Mouse (Mus musculus) thymus, adult 18-20 months (tissue): ENCODE measurements at regions not wholly inside any gene's neighbourhood (a gene's known extent, or its start where the extent isn't known, plus 50 kb on each side); places are given as distances from the start of the nearest gene placed in this dataset.

Source experiments
- DNase-seq, 2 experiments: peaks; one replicate each; pipeline ENCODE4 v3.0.0; 2022; ENCODE audit warnings: mixed read lengths in 2 of 2

DNA sequence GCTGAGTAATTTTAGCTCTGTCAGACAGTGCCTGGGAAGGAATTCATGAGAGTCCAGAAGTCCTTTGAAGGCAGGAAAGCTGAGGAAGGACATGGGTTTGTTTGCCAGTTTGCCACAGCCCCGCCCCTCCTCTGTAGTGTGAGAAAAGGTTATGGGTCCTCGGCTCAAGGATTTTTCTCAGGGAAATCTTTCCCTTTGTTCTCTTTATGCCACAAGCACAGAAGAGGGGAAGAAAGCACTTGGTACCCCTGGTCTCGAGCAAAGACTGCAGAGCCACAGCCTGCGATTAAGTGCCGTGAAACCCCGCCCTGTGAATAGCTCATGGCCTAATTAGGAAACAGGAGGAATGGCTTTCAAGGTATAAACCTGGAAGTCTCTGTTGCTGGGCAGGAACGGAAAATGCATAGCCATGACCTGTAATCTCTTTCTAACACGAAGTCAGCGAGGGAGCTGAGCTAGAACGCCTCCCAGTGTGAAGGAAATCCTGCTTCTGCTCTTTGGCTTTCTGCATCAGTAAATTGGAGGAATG lies 166.1 kb upstream of the Tars start:
- DNase-seq: no peak

DNA sequence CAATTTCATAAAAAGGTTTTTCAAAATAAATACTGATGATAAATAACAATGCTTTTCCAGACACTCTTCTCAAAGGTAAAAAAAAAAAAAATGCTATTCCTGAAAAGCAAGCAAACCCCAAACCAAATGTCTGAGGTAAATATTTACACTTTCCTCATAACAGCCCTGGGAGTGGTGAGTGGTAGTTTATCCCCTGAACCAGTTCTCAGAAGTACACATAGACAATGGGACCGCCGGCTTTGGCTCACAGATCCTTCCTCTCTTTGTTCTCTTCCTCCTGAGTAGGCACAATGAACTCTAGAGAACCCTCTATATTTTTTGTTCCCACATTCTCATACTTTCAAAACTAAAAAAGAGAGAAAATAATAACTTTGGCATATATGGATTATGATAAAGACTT lies 153.1 kb upstream of the Tars start:
- no peak for DNase-seq

DNA sequence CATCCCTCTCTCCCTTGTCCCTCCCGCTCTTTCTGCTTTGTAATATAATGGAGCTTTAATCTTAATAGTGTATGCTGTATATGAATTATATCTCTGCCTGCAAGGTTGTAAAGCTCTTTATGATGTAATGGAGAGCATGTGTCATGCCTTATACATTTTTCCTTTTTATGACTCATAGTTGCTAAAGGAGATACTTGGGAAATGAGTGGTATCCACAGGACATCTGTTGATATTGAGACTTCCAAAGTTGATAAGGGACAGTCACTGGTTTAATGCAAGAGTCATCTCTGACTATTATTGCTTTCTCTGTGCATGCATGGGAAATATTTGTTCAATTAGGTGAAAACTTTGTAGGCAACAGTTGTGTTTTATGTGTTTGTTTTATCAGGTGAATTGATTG lies 152.6 kb upstream of the Tars start:
- no peak for DNase-seq

DNA sequence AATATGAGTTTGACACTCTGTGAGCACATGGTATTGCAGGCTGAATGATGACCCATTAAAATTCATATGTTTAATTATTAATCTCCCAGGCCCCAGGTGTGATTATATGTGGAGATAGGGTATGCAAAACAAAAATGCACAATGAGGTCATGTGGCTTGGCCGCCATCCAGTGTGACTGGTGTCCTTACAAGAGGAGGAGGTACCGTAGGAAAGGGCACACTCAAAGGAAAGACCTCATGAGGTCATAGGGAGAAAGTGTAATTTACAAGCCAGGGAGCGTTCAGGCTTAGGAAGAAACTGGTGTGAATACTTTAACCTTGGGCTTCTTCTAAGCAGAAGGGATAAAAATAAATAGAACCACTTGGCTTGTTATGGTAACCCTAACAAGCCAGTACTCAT lies 140.0 kb upstream of the Tars start:
- DNase-seq: no peak

DNA sequence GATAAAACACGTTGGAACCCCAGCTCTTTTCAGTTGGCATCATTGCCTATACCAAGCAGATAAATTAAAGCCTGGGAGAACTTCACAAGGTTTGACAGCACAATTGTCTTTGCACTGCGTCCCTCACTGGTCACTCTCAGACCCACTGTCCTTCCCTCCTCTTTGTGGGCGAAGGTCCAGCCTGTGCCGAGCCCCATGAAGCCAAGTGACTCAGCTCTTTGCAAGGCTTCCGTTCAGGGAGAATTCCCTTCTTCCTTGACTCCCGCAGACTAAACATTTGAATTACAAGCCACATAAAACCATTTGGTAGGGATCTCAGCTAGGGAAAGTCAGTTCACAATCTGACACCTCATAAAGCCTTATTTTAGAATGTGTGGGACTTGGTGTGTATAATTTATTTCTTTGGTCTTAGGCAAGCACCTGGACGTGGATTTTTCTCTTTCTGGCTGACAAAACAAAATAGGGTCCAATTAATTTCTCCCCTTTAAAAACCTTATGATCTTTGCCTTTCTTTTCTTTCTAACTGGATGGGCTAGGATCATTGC lies 136.7 kb upstream of the Tars start:
- no peak for DNase-seq

DNA sequence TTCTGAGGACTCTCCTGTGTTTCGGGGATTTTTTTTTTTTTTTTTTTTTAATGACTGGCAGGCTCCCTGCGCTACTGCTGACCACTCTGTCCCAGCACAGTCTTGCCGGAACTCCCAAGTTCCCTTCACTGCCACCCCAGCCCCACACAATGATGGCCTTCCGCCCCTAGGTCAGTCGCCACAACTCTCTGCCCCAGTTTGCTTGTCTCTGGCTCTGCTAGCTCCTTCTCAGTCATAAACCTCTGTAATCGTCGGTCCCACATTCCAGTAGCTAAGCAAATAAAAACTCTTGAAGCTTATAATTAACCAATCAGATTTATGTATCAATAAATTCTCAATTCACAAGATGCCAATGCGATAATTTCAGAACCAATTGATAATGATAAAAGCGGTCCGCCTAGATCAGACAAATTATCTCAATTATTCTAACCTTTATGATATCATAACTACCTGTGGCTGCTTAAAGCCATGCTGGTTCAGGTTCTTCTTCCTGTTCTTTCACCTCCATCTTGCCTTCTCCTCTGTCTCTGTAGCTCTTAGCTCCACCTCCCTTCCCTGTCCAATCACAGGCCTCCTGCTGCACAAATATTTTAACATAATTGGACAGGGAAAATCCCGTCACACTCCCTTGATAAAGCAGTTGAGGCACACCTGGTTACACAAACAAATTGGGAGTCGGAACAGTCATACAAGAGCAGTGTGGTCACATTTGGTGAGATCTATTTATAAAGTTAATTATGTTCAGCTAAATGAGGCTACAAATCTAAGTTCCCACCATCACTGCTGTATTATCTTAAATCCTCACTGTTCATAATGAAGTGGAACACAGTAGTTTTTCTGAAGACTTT lies 135.2 kb upstream of the Tars start:
- DNase-seq: no peak

DNA sequence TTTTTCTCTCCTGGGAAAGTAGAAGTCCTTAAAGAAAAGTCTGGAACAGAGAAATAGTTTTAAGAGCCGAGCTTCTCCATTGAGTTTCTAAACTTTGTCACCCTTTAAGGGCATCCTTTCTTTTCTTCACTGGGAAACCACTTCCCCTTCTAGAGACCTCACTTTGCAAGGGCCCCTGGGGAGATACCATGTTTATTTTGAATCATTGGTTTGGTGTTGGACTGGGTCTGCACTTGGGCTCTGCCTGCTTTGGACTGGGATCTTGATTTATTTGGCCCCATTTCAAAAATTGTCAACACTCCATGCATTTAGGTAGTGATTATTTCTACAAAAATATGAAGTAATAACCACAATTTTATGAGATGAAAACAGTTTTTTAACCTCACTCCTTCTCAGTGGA lies 134.2 kb upstream of the Tars start:
- DNase-seq: no peak

DNA sequence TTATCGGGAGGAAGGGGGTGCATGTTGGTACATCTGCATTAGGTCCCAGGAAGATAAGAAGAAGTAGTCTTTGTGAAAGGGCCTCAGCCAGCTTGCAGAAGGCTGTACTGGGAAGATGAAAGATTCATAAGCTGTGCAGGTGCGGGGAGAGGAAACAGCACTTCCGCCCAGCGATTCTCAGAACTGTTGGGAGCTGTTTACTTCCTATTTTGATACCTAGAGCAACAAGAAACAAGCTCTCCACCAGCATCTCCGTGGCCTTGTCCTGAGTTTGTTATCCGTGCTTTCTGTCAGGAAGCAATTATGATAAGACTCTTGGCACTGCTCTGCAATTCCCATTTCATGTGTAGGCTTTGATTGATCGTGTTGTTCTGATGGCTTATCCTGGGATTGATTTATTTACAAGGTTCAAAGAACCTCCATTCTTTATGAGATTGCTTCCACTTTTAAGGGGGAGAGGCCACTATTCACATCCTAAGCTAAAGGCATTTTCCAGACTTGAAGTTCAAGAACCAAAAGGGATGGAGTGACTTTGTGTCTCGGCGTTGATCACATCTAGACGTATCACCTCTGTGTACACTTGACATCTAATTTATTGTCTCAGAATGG lies 133.6 kb upstream of the Tars start:
- peak; percentile 62 to 74 for DNase-seq

DNA sequence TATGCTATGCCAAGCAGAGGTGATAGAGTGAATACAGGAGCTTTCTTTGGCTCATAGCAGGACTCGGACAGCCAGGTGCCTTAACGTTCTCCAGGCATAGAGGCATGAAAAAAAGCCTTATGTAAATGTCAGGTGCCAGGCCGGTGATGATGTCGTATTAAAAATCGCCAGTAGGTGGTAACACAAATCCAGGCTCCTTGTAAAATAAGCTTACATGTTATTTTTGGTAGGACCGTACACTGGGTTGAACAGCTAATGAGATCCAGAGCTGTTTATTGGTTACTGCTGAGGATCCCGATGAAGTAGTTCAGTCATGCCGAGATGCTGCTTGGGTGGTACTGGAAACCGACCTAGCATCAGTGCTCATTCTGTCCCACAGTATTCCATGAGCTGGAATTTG lies 133.1 kb upstream of the Tars start:
- peak in 1 of 2 experiments; percentile 18 for DNase-seq

DNA sequence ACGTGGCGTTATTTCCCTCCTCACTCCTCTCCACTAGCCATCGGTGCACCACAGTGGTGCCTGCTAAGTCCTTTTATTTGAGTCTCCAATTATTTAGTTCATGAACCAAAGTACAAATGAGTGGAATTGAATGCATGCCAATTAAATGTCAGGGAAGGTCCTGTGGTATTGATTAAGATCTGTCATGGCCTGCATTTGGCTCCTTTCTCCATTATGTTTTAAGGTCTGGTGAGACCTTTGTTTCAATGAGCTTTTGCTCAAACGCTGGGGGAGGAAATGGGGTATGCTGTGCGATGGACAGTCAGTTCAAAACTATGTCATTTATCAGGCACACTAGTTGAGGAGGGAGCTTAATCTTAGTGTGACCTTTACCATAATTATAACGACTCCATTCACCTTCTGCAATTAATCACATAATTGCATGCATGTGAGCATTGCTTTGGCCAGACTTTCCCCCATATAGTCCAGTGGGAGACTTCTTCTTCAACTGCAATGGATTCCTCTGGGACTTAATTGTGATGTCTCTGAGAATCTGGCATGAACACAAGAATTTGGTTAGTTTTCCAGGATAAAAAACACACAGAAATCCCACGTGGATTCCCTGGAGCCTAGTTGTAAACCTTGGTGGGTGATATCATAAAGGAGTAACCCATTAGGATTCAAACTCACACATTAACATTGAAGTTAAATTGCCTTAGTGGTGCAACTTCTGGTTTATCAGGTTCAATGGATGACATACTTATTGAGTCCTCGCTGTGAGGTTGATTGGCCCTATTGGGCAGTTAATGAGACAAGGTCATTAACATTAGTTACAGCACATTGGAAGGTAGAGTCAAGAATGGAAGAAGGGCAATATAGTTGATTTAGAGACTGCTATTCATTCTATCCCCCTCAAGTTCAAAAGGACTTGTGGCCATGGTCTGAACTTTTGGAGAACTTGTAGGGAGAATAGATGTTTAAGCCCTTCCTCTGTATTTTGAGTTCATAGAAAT lies 130.7 kb upstream of the Tars start:
- DNase-seq: no peak

DNA sequence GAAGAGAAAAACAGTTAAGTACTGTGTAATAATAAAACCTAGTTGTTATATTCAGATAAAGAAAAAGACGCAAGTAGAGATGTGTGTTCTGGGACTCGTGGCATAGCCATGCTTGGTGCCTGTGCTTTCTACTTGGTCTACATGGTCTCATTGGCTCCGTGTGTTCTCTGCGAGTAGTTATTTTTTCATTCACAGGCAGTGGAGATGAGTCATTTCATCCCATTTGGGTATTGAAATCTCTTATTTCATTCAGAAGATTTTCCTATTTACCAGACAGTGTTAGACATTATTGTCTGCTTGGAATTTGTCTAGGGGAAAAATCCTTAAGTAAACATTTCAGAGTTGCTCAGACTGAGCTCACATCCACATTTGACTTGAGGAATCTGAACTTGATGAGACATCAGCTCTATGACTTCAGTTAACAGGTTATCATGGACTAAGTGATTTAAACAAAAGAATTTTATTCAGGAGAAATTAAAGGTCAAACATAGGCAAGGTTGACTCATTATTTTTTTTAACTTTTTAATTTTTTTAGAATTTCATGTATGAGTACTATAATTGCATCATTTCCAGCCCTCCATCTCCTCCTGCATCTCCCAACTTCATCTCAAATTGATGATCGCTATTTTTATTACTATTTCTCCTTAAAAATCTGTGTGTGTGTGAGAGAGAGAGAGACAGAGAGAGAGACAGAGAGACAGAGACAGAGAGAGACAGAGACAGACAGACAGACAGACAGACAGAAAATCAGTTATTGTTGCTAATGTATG lies 125.1 kb upstream of the Tars start:
- no peak for DNase-seq

DNA sequence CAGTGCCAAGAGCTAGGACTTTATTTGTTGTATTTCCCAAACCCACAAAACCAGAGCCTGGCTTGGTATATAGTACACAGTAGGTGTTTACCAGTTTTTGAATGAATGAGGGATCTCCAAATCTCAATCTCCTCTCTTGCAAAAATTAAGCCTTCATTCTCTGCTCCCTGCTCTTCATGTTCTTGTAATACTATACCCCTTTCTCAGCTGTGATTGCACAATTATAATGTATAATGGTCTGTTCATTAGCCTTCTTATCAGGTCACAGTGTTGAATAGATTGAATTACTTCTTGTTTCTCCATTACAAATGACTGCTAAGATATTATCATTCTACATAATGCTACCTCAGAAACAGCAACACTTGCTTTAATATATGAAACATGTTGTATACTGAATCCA lies 119.1 kb upstream of the Tars start:
- DNase-seq: no peak

DNA sequence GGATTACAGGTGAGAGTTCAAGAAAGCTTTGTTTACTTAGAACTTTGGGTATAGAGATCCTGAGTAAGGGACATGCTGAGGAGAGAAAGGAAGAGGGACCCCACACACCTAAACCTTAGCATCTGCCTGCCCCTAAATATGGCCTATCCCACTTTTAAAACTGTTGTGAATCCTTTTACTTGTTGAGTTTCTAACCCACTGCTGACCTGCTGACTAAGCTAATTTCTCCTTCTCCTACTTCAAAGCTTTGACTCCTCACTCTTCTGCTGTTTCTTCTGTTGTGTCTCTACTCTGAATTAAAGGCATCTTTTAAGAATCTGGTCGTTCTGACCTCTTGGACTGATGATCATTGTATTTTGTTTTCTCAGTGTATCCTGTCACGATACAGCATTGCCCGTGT lies 118.4 kb upstream of the Tars start:
- no peak for DNase-seq

DNA sequence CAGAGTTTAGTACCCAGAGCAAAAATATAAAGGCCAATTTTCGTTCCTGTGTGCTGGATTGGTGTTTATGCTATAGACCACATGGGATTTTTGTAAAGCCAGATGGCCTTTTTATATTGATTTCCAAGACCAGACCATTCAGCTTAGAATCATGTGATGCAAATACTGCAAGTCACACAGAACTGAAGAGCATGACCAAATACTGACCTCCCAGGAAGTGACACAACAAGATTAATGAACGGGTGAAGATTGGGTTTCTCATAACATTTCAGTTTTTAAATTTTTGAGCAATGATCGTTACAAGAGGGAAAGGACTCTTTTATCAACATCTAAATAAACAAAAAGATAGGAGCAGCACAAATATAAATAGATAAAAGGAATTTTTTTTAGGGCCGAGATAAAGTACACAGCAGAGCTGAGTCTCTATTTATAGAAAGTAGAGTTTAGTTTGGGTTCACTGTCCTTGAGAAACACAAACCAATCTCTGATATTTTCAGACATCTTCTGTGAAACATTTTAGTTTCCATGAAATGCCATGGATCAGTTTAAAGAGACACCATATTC lies 105.7 kb upstream of the Tars start:
- DNase-seq: no peak

DNA sequence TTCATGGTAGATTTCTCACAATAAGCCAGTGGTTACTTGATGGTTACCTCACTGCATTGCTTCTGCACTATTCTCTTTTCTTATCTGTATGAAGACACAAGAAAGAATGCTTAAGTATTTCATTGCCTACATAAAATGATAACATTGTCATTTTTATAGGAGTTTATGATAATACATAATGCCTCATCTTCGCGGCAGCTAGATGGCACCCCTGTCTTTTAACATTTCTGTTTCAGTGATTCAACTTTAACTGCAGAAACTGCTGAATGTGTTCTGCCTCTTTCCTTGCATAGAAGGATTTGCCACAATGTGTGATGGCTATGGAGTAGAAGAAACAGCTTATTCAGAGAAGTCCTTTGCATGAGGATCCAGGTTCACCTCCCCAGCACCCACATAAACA lies 97.0 kb upstream of the Tars start:
- DNase-seq: no peak

DNA sequence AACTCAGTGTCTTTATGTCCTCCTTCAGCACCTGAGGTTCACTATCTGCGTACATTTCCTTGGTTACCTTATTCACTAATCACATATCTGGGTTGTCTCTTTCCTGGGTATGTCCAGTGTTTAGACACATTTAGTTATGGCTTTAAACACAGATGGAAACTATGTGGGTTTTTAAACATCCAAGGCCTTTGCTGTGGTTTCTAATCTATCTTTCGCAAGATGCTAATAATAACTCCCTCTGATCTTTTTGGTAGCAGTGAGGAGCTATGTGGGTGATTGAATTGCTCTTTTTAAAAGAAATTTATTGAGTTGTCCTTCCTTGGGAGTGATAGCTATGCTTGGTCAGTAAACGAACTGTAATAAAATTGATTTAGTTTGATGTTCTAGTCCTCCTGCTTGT lies 89.7 kb upstream of the Tars start:
- no peak for DNase-seq

DNA sequence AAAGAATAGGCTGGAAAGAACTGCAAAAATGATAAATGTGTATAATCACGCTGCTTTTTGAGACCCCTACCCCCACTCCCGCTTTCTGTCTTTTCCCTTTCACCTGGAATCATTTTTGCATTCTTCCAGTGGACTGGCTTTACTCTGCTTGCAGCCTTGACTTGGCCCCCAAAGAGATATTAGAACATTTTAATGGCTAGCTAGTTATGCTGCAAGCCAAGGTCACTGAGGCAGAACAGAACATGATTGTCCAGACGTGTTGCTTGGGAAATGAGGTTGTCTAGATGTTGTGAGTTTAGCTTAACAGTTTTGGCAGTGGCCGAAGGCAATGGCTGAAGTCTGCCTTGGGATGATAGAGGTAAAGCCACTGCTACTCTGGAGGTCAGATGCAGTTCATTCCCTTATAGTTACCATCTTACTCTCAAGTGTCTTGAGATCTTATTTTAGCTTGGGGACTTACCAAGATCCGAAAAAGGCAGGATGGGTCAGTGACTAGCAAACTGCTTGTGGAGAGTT lies 87.9 kb upstream of the Tars start:
- no peak for DNase-seq

DNA sequence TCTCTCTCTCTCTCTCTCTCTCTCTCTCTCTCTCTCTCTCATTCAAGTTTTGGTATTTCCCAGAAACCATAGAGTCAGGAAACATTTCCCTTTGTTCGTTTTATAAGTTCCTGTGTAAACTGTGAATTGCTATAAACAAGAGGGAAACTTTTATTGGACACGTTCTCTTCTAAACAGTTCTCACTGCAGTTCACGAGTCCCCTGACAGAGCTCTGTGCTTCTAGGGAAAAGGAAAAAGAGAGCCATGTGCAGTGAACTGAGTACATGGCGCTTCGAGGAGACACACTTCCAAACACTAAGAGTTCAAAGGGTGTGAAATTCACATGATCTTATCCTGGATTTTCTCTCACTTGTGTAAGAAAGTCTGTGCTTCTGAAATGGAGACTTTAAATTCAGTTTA lies 84.5 kb upstream of the Tars start:
- DNase-seq: no peak

DNA sequence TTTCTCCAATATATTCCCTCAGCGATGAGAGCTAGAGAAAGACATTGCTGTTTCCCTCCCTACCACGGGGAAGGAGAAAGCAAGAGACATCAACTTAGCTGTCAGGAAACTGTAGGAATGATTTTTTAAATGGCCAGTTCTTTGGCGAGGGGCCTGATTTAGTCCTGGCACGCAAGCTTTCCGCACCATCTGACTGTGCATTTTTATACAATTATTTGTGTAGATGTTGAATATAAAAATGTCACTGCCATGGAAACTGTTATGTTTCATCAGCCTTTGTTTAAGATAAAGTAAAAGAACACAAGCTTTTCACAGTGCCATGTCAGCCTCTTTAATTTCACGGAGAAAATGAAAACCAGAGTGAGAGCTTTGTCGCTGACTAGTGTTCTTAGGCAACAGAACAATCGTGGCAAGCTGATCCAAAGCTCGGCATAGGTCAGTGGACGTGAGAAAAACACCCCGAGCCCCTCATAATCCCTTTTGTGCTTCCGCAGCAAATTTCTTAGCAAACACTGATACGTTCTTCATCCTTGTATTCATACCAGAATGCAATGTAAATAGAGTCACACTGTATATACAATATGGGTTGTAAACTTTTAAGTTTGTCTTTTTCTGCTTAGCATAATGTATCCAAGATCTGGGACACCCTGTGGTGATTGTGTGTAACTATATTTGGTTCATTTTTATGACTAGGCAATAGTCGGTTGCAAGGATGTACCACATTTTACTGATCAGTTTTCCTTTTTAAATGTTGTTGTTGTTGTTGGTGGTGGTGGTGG lies 79.9 kb upstream of the Tars start:
- no peak for DNase-seq

DNA sequence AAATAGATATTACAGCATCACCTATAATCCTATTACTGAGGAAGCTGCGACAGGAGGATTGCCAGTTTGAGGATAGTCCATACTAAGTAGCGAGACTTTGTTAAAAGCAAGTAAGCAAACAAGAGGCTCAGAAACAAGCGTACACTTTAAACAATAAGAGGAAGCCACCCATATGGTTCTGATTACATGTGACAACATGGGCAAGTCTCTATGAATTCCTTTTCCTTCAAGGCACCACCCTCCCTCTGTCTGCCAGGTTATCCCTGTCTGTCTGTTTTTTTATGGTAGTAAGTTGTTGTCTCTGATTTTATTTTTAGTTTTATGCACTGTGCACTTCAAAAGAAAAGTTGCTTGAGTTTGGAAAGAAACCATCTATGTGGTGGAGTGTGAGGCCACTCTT lies 76.8 kb upstream of the Tars start:
- no peak for DNase-seq

DNA sequence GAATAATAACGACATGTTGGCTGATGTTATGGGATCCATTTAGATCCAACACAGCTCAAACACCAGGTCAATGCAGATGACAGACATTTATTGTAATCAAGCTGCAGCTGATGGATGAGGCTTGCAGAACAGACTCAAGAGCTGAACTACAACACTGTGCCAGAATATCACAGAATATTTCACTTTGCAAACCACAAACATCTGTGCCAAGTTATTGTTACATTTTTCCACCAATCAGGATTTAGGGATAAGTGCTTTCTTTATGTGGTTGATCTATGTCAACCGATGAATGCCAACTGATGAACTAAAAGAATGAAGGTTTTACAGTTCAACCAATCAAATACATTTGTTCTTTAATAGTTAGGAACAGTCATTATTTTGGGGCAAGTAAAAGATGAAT lies 63.9 kb upstream of the Tars start:
- no peak for DNase-seq
